Mouse (Mus musculus): ENCODE data around the gene Fam84b. TPM values are rescaled to one million over a fixed set of nuclear protein-coding genes. Genes with fewer than 3 reads are reported as not detected.

Fam84b gene
- total RNA-seq (2023) = 4.2 and 4.5 TPM in 2 replicates

GRCm38 (mm10) chr15:60853231-60853999, at the start of gene Fam84b:
Gene Fam84b, minus strand, starts transcription at chr15:60853778.

Other genes starting within 250 kb of the Fam84b start
- not detected in 2 replicates for gene A1bg, start 69.2 kb upstream of the Fam84b start, total RNA-seq (2023)

Measured in neutrophil, adult 65 days (primary cell).